Mouse (Mus musculus) large intestine, adult 2 months (tissue): ENCODE results near the gene Fam136a. TPM values are rescaled to one million over a fixed set of nuclear protein-coding genes. Genes with fewer than 3 reads are reported as not detected.
"Not testable (repeated sequence)": the region's sequence is repeated elsewhere in the genome, so short reads cannot be mapped to it uniquely, and the experiment has no call there.

ENCODE experiments used
- DNase-seq: peaks from one replicate; pipeline ENCODE4 v3.0.0-alpha.2; 2012; ENCODE audit warnings: low read depth, low spot score
- WGBS: fragments of 180-500 bp; shearing (Covaris S2); methylation state at CpG from one replicate; pipeline ENCODE4 v1.1.7; 2018; 5-methylcytosine and 5-hydroxymethylcytosine counted together
- polyA plus RNA-seq: library from polyadenylated mRNA; depleted of rRNA; stranded (reverse); fragments of >200 nt; gene quantifications from 2 replicates; pipeline ENCODE4 v1.2.3, GENCODE M21; 2012

Gene Fam136a
- polyA plus RNA-seq, 1 experiment: 21.2 TPM

GRCm38 (mm10) chr6:86364442-86365141 lies 854 bp upstream of the Fam136a start:
- peak; percentile 61 for DNase-seq
- under 1% methylated on average over 17 of the region's 17 CpGs for WGBS

- WGBS: 23% methylated on average over 25 of the region's 25 CpGs
- DNase-seq: peak; percentile 28
Measured at GRCm38 (mm10) chr6:86366125-86366852, 843 bp downstream of the Fam136a start.

- no peak for DNase-seq
- WGBS: 43% methylated on average over 2 of the region's 2 CpGs
Measured at GRCm38 (mm10) chr6:86366853-86367249, 1.4 kb downstream of the Fam136a start.

- no peak for DNase-seq
- 88% methylated on average over 5 of the region's 5 CpGs for WGBS
Measured at GRCm38 (mm10) chr6:86368479-86368878, 3.0 kb downstream of the Fam136a start.

GRCm38 (mm10) chr6:86370093-86370713 lies 4.8 kb downstream of the Fam136a start:
- 68% methylated on average over 3 of the region's 3 CpGs for WGBS
- no peak for DNase-seq

- WGBS: 13% methylated on average over 15 of the region's 15 CpGs
- no peak for DNase-seq
Measured at GRCm38 (mm10) chr6:86370764-86371339, 5.4 kb downstream of the Fam136a start, which contains the start of gene Snrpg. Gene Snrpg, plus strand, starts transcription at chr6:86371304.

- DNase-seq: peak; percentile 81
- WGBS: under 1% methylated on average over 50 of the region's 50 CpGs
Measured at GRCm38 (mm10) chr6:86371340-86371911, 6.0 kb downstream of the Fam136a start.

- 3% methylated on average over 12 of the region's 12 CpGs for WGBS
- DNase-seq: no peak
Measured at GRCm38 (mm10) chr6:86371950-86372516, 6.6 kb downstream of the Fam136a start.

- DNase-seq: no peak
- 93% methylated on average over 6 of the region's 6 CpGs for WGBS
Measured at GRCm38 (mm10) chr6:86373556-86373955, 8.1 kb downstream of the Fam136a start.

GRCm38 (mm10) chr6:86378341-86378740 lies 12.9 kb downstream of the Fam136a start:
- WGBS: 82% methylated on average over 3 of the region's 3 CpGs
- DNase-seq: no peak

GRCm38 (mm10) chr6:86380112-86380511 lies 14.7 kb downstream of the Fam136a start:
- DNase-seq: not testable (repeated sequence)
- 71% methylated on average over 8 of the region's 8 CpGs for WGBS

GRCm38 (mm10) chr6:86382551-86382950 lies 17.1 kb downstream of the Fam136a start:
- no peak for DNase-seq

GRCm38 (mm10) chr6:86383370-86383769 lies 17.9 kb downstream of the Fam136a start:
- no peak for DNase-seq
- 58% methylated on average over 16 of the region's 16 CpGs for WGBS

GRCm38 (mm10) chr6:86384692-86385091 lies 19.2 kb downstream of the Fam136a start:
- DNase-seq: no peak
- 59% methylated on average over 4 of the region's 4 CpGs for WGBS

- no peak for DNase-seq
- 86% methylated on average over 5 of the region's 5 CpGs for WGBS
Measured at GRCm38 (mm10) chr6:86385362-86386104, 20.1 kb downstream of the Fam136a start.

GRCm38 (mm10) chr6:86387313-86387712 lies 21.9 kb downstream of the Fam136a start:
- DNase-seq: no peak
- 90% methylated on average over 12 of the region's 12 CpGs for WGBS

GRCm38 (mm10) chr6:86388461-86388860 lies 23.0 kb downstream of the Fam136a start:
- WGBS: 83% methylated on average over 18 of the region's 18 CpGs
- DNase-seq: no peak

GRCm38 (mm10) chr6:86391326-86391725 lies 25.9 kb downstream of the Fam136a start:
- WGBS: 91% methylated on average over 5 of the region's 5 CpGs
- DNase-seq: no peak

- no peak for DNase-seq
- 96% methylated on average over 1 of the region's 1 CpGs for WGBS
Measured at GRCm38 (mm10) chr6:86393187-86393586, 27.7 kb downstream of the Fam136a start.
